Mouse (Mus musculus) cerebellum, adult 2 months (tissue): ENCODE measurements around the gene Zfp385a. TPM values are rescaled to one million over a fixed set of nuclear protein-coding genes. Genes with fewer than 3 reads are reported as not detected.

Experiments used
- DNase-seq, 2 experiments: peaks; one replicate each; pipeline ENCODE4 v3.0.0; 2021
- H3K27ac ChIP-seq: fragments of 200-500 bp; 2 replicates; pipeline ENCODE4 v1.5.1; 2012; ENCODE audit warnings: low read length, control low read depth, inconsistent platforms; ENCODE audit not compliant: insufficient read depth
- H3K27me3 ChIP-seq: fragments of 200-500 bp; 2 replicates; pipeline ENCODE4 v1.6.1; 2012; ENCODE audit warnings: inconsistent platforms, mild to moderate bottlenecking, low read length, moderate library complexity; ENCODE audit not compliant: control insufficient read depth, insufficient read depth
- H3K4me1 ChIP-seq: fragments of 200-500 bp; 2 replicates; pipeline ENCODE4 v1.6.1; 2011; ENCODE audit warnings: low read length; ENCODE audit not compliant: control insufficient read depth, insufficient read depth
- H3K4me3 ChIP-seq: fragments of 200-500 bp; replicated peaks from 2 replicates; pipeline ENCODE3; 2011; ENCODE audit warnings: mild to moderate bottlenecking, low read depth, low read length, control low read depth; ENCODE audit not compliant: insufficient read depth
- CTCF ChIP-seq: fragments of 200-500 bp; IDR thresholded peaks from 2 replicates; pipeline ENCODE4 v1.5.1; 2011; ENCODE audit warnings: low read depth, mild to moderate bottlenecking, control low read depth, low read length, moderate library complexity, borderline replicate concordance; ENCODE audit not compliant: insufficient read depth
- POLR2A ChIP-seq: fragments of 200-500 bp; IDR thresholded peaks from 2 replicates; pipeline ENCODE4 v1.6.1; 2011; ENCODE audit warnings: low read length, control low read depth, borderline replicate concordance; ENCODE audit not compliant: insufficient read depth
- WGBS: fragments of 180-500 bp; shearing (Covaris S2); methylation state at CpG from one replicate; pipeline ENCODE4 v1.1.7; 2018; 5-methylcytosine and 5-hydroxymethylcytosine counted together
- polyA plus RNA-seq: library from polyadenylated mRNA; depleted of rRNA; stranded (reverse); fragments of >200 nt; gene quantifications from 2 replicates; pipeline ENCODE4 v1.2.3, GENCODE M21; 2012

The Zfp385a gene
- polyA plus RNA-seq, 1 experiment: 91.4 TPM

GRCm38 (mm10) chr15:103297313-103297712 is 42.6 kb downstream of the Zfp385a start:
- Histone ChIP-seq H3K4me3 (no peak overlapping the region), H3K27me3 (no peaks in the 10 kb centered on the region), H3K4me1 (peaks cover 6% of the 10 kb centered on the region; the same call in 1 of the 2 replicates), H3K27ac (no peak overlapping the region)
- no peak for DNase-seq
- 72% methylated on average over 6 of the region's 6 CpGs for WGBS
- TF ChIP-seq CTCF: no peak

- 26% methylated on average over 5 of the region's 5 CpGs for WGBS
- H3K4me3 ChIP-seq: no peak overlapping the region
- no peak for TF ChIP-seq CTCF
- TF ChIP-seq POLR2A: no peak
- H3K27ac ChIP-seq: no peak overlapping the region
- H3K27me3 ChIP-seq: no peaks in the 10 kb centered on the region
- peaks cover 6% of the 10 kb centered on the region; the same call in 1 of the 2 replicates for H3K4me1 ChIP-seq
- DNase-seq: no peak
Observed at GRCm38 (mm10) chr15:103295851-103296250, 44.0 kb downstream of the Zfp385a start.

GRCm38 (mm10) chr15:103294649-103295048 is 45.2 kb downstream of the Zfp385a start:
- Histone ChIP-seq H3K4me1 (peaks cover 6% of the 10 kb centered on the region; the same call in 1 of the 2 replicates), H3K27ac (no peak overlapping the region), H3K27me3 (no peaks in the 10 kb centered on the region), H3K4me3 (no peak overlapping the region)
- WGBS: 88% methylated on average over 2 of the region's 2 CpGs
- no peak for DNase-seq
- TF ChIP-seq CTCF: no peak
- TF ChIP-seq POLR2A: no peak

- TF ChIP-seq POLR2A (no peak), CTCF (no peak)
- WGBS: 100% methylated on average over 2 of the region's 2 CpGs
- Histone ChIP-seq H3K4me3 (no peak overlapping the region), H3K4me1 (no peaks in the 10 kb centered on the region), H3K27me3 (no peaks in the 10 kb centered on the region), H3K27ac (no peak overlapping the region)
- no peak for DNase-seq
Observed at GRCm38 (mm10) chr15:103293375-103293774, 46.5 kb downstream of the Zfp385a start.

- Histone ChIP-seq H3K27me3 (no peaks in the 10 kb centered on the region), H3K4me1 (no peaks in the 10 kb centered on the region), H3K27ac (no peak overlapping the region), H3K4me3 (no peak overlapping the region)
- 80% methylated on average over 4 of the region's 4 CpGs for WGBS
- DNase-seq: no peak
- no peak for TF ChIP-seq CTCF
- no peak for TF ChIP-seq POLR2A
Observed at GRCm38 (mm10) chr15:103292673-103293345, 47.1 kb downstream of the Zfp385a start.

GRCm38 (mm10) chr15:103290843-103291242 is 49.0 kb downstream of the Zfp385a start:
- Histone ChIP-seq H3K4me3 (no peak overlapping the region), H3K27me3 (no peaks in the 10 kb centered on the region), H3K27ac (no peak overlapping the region), H3K4me1 (peaks cover under 1% of the 10 kb centered on the region; the same call in 1 of the 2 replicates)
- TF ChIP-seq CTCF (no peak), POLR2A (no peak)
- 93% methylated on average over 9 of the region's 9 CpGs for WGBS
- DNase-seq: no peak

- WGBS: 79% methylated on average over 6 of the region's 6 CpGs
- H3K27me3 ChIP-seq: no peaks in the 10 kb centered on the region
- no peak overlapping the region for H3K4me3 ChIP-seq
- peaks cover 5% of the 10 kb centered on the region; the same call in 1 of the 2 replicates for H3K4me1 ChIP-seq
- H3K27ac ChIP-seq: no peak overlapping the region
- no peak for DNase-seq
- TF ChIP-seq CTCF: no peak
- TF ChIP-seq POLR2A: no peak
Observed at GRCm38 (mm10) chr15:103290417-103290816, 49.5 kb downstream of the Zfp385a start.

- Histone ChIP-seq H3K4me1 (peaks cover 6% of the 10 kb centered on the region; the same call in 1 of the 2 replicates), H3K4me3 (no peak overlapping the region), H3K27ac (no peak overlapping the region), H3K27me3 (no peaks in the 10 kb centered on the region)
- no peak for TF ChIP-seq CTCF
- TF ChIP-seq POLR2A: no peak
- no peak for DNase-seq
- 40% methylated on average over 5 of the region's 5 CpGs for WGBS
Observed at GRCm38 (mm10) chr15:103289600-103289999, 50.3 kb downstream of the Zfp385a start.
